Mouse (Mus musculus): ENCODE measurements at regions not wholly inside any gene's neighbourhood (a gene's known extent, or its start where the extent isn't known, plus 50 kb on each side); places are given as distances from the start of the nearest gene placed in this dataset.
A peak's percentile ranks its signal among the peaks of the same experiment; 100 is the strongest.

DNA sequence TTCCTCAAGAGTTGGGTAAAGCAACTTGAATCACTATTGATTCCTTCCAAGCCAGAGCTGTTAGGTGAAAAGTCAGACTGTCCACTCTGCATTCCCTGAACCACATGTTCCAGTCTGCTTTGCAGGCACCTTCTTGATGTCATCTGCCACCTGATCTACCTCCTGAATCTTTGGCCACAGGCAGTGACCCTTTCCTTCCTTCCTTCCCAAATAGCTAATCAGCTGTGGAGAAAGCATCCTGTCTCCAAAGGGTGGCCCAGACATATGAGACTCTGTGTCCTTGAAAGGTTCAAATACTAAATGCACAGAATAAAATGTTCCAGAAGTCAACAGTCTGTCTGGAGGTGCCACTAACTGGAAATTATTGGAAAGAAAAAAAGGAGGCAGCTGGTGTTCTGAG lies 107.6 kb upstream of the Pabpc6 start:
- Histone ChIP-seq H3K9me3 (ENCODE audit: control insufficient read depth, low read length) (no peaks in the 10 kb centered on the region), H3K4me2 (ENCODE audit: low read depth, low read length) (no peak overlapping the region), H3K4me1 (ENCODE audit: control insufficient read depth, insufficient read depth, low read length) (no peaks in the 10 kb centered on the region), H3K27ac (ENCODE audit: low read depth, low read length) (peak overlapping the region; percentile 58), H3K27me3 (ENCODE audit: control insufficient read depth, insufficient read depth, low read length) (no peaks in the 10 kb centered on the region), H3K9ac (replicated peaks; ENCODE audit: low read depth, low read length) (no peak overlapping the region), H3K4me3 (ENCODE audit: low read depth, low read length) (no peak overlapping the region), H3K36me3 (ENCODE audit: control insufficient read depth, insufficient read depth, low read length) (no peaks in the 10 kb centered on the region)
- no peak for ATAC-seq (ENCODE audit: low read depth)

DNA sequence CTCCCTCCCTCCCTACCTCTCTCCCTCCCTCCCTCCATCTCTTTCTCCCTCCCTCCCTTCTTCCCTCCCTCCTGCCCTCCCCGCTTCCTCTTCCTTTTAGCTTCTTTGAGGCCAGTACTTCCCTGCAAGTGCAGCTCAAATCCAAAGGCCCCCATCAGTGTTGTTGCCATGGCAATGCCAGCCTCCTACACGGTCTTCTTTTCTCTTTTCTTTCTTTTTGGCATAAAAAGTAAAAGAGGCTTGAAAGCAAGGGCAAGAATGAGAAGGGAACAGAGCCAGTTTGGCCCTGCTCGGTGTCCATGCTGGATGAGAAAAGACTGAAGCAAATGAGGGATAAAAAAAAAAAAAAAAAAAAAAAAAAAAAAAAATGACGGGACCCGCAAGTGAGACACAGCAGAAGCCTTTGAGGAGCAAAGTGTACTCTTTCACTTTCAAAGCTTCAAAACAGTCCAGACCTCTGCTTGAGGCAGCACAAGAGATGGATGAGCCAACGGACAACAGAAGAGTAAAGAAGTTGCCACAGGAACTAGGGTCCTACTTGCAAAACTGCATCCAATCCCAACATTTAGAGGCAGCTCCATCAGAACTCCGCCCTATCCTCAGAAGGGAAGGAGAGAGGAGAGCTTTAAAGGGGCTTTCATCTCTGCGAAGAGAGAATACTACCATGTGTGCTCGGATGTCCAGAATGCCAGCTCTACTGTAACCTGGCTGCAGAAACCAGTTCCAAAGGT lies 106.9 kb upstream of the Pabpc6 start:
- Histone ChIP-seq H3K9me3 (ENCODE audit: control insufficient read depth, low read length) (no peaks in the 10 kb centered on the region), H3K9ac (replicated peaks; ENCODE audit: low read depth, low read length) (no peak overlapping the region), H3K4me3 (ENCODE audit: low read depth, low read length) (no peak overlapping the region), H3K4me1 (ENCODE audit: control insufficient read depth, insufficient read depth, low read length) (no peaks in the 10 kb centered on the region), H3K4me2 (ENCODE audit: low read depth, low read length) (no peak overlapping the region), H3K36me3 (ENCODE audit: control insufficient read depth, insufficient read depth, low read length) (no peaks in the 10 kb centered on the region), H3K27me3 (ENCODE audit: control insufficient read depth, insufficient read depth, low read length) (no peaks in the 10 kb centered on the region), H3K27ac (ENCODE audit: low read depth, low read length) (peak overlapping the region; percentile 58)
- 26% methylated on average over 8 of the region's 9 CpGs for WGBS
- peak; percentile 81; the same call in 1 of the 2 replicates for ATAC-seq (ENCODE audit: low read depth)

DNA sequence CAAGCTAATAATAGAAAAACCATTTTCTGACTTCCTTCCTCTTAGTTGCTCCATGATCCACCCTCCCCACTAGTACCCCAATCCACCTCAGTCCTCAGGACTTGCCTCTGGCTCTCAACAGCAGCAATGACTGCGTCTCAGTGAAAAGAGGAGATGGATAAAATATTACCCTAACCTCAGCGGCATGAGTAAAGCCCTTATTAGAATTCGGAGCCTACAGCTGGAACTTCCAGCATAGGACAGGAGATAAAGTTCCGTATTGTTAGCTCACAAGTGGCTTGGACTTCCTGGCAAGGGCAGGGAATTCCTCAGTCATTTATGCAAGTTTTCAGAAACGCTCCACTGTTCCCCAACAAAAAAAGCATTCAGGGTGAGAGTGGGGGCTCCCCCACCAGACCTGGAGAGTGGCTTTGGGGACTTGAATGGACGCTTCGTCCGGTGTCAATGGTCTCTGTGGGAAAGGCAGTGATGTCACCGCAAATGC lies 106.2 kb upstream of the Pabpc6 start:
- Histone ChIP-seq H3K4me2 (ENCODE audit: low read depth, low read length) (no peak overlapping the region), H3K27me3 (ENCODE audit: control insufficient read depth, insufficient read depth, low read length) (no peaks in the 10 kb centered on the region), H3K9me3 (ENCODE audit: control insufficient read depth, low read length) (no peaks in the 10 kb centered on the region), H3K4me3 (ENCODE audit: low read depth, low read length) (no peak overlapping the region), H3K9ac (replicated peaks; ENCODE audit: low read depth, low read length) (no peak overlapping the region), H3K4me1 (ENCODE audit: control insufficient read depth, insufficient read depth, low read length) (no peaks in the 10 kb centered on the region), H3K36me3 (ENCODE audit: control insufficient read depth, insufficient read depth, low read length) (no peaks in the 10 kb centered on the region), H3K27ac (ENCODE audit: low read depth, low read length) (peak overlapping the region; percentile 67; the same call in 1 of the 2 replicates)
- peak; percentile 88 for ATAC-seq (ENCODE audit: low read depth)
- WGBS, result 13% methylated on average over 9 of the region's 9 CpGs

DNA sequence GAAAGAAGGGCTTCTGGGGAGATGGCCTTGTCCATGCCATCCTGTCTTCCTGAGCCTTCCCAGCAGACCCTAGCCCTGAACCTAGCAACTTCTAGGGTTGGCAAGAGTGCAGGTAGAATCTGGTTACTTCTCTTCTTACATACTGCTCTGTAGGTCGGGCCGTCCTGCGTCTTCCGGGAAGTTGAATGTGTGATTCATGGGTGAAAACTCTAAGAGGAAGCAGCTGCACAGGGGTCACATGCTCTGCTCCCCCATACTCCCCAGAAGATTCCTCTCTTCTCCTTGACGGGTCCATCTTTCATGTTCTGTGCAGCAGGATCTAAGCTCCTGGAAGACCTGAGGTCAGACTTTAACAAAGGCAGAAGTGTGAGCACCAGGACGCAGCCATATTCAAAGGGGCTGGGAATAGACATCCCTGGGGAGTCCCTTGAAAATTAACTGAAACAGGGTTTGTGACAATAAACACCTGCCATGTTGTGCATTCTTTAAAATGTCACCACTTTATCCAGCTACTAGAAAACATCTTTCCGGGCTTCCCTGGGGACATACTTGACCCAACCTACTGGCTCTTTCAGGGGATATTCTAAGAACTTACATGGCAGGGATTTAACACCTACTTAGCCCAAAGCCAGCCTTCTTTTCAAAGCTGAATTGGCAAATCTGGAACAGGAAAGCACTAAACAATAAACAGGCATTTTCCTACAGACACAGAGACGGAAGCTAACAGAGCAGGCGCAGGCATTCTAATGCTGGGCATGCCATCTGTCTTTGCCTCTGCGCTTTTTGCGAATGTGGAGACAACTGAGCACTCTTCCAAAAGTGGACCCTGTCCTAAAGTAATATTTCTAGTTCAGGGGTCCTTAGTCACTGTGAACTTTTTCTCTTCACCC lies 105.5 kb upstream of the Pabpc6 start:
- Histone ChIP-seq H3K4me3 (ENCODE audit: low read depth, low read length) (no peak overlapping the region), H3K4me2 (ENCODE audit: low read depth, low read length) (no peak overlapping the region), H3K9ac (replicated peaks; ENCODE audit: low read depth, low read length) (no peak overlapping the region), H3K36me3 (ENCODE audit: control insufficient read depth, insufficient read depth, low read length) (no peaks in the 10 kb centered on the region), H3K9me3 (ENCODE audit: control insufficient read depth, low read length) (no peaks in the 10 kb centered on the region), H3K27ac (ENCODE audit: low read depth, low read length) (peak overlapping the region; percentile 67), H3K27me3 (ENCODE audit: control insufficient read depth, insufficient read depth, low read length) (no peaks in the 10 kb centered on the region), H3K4me1 (ENCODE audit: control insufficient read depth, insufficient read depth, low read length) (no peaks in the 10 kb centered on the region)
- 35% methylated on average over 11 of the region's 11 CpGs for WGBS
- ATAC-seq (ENCODE audit: low read depth), result no peak; the same call in none of the 2 replicates

DNA sequence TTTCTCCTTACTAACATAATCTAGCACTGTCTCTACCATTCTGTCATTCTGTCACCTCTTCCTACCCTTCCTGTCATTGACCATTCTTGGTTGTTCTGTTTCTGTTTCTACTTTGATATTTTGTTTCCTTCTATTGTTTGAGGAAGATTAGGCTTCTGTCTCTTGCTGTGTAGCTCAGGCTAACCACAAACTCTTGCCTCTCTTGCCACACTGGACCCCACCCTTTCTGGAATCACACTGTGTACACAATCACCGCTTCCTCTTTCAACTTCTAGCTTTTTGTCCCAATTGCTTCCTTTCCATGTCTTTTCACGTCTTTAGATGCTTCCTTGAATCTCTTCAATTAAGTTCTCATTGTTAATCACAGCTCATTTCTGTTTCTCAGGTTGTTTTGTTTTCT lies 104.2 kb upstream of the Pabpc6 start:
- 81% methylated on average over 2 of the region's 2 CpGs for WGBS
- H3K27ac ChIP-seq (ENCODE audit: low read depth, low read length), result peak overlapping the region; percentile 67; the same call in 1 of the 2 replicates

DNA sequence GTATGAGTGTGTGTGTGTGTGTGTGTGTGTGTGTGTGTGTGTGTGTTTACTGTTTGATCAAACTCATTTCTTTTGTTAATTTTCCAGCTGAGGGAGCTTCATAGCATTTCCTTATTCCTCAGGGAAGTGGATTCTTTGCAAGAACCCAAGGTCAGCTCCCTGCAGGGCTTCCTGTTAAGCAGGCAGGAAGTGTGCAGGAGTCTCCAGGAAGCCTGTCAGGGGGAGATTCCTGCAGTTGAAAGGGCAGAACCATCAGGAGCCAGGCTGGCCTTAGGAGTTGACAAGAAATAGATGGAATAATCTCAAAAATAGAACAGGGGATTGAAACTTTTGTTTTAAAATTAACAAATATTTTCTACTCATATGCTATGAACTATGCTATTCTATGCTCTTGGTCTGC lies 98.8 kb upstream of the Pabpc6 start:
- Histone ChIP-seq H3K4me2 (ENCODE audit: low read depth, low read length) (no peak overlapping the region), H3K27me3 (ENCODE audit: control insufficient read depth, insufficient read depth, low read length) (no peaks in the 10 kb centered on the region), H3K4me3 (ENCODE audit: low read depth, low read length) (no peak overlapping the region), H3K36me3 (ENCODE audit: control insufficient read depth, insufficient read depth, low read length) (no peaks in the 10 kb centered on the region), H3K4me1 (ENCODE audit: control insufficient read depth, insufficient read depth, low read length) (peaks cover 16% of the 10 kb centered on the region; the same call in 1 of the 2 replicates), H3K27ac (ENCODE audit: low read depth, low read length) (no peak overlapping the region), H3K9ac (replicated peaks; ENCODE audit: low read depth, low read length) (no peak overlapping the region), H3K9me3 (ENCODE audit: control insufficient read depth, low read length) (no peaks in the 10 kb centered on the region)
- ATAC-seq (ENCODE audit: low read depth), result no peak

More for the DNA sequence above, 104.2 kb upstream of the Pabpc6 start:
- Histone ChIP-seq H3K4me1 (ENCODE audit: control insufficient read depth, insufficient read depth, low read length) (no peaks in the 10 kb centered on the region), H3K4me2 (ENCODE audit: low read depth, low read length) (no peak overlapping the region), H3K27me3 (ENCODE audit: control insufficient read depth, insufficient read depth, low read length) (no peaks in the 10 kb centered on the region), H3K9me3 (ENCODE audit: control insufficient read depth, low read length) (no peaks in the 10 kb centered on the region), H3K9ac (replicated peaks; ENCODE audit: low read depth, low read length) (no peak overlapping the region), H3K4me3 (ENCODE audit: low read depth, low read length) (no peak overlapping the region), H3K36me3 (ENCODE audit: control insufficient read depth, insufficient read depth, low read length) (no peaks in the 10 kb centered on the region)
- ATAC-seq (ENCODE audit: low read depth), result no peak

DNA sequence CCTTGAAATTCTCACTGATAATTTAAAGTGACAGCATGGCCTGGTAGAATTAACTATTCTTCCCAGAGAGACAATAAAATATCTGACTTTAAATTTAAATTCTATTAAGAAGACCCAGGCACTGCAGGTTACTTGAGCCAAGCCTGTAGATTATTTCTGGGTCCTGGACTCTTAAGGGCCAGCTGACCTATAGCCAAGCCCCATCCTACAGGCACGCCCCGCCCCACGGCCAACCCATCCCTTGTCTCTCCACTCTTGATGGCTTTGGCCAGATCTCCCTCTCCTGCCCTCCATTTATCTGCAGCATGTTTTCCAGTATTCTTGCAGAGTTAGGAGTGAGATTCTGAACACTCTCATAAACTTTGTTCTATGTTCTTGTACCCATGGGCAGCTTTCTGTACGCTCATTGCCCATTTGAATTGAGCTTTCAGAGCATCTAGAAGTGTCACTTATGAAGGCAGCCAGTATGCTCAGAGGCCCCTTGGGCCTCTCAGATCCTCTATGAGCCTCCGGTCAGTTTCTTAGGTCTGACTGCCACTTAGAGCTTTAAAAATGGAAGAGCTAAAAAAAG lies 96.2 kb upstream of the Pabpc6 start:
- Histone ChIP-seq H3K4me1 (ENCODE audit: control insufficient read depth, insufficient read depth, low read length) (peaks cover 23% of the 10 kb centered on the region; the same call in 1 of the 2 replicates), H3K9ac (replicated peaks; ENCODE audit: low read depth, low read length) (no peak overlapping the region), H3K27me3 (ENCODE audit: control insufficient read depth, insufficient read depth, low read length) (no peaks in the 10 kb centered on the region), H3K36me3 (ENCODE audit: control insufficient read depth, insufficient read depth, low read length) (no peaks in the 10 kb centered on the region), H3K4me3 (ENCODE audit: low read depth, low read length) (no peak overlapping the region), H3K27ac (ENCODE audit: low read depth, low read length) (peak overlapping the region; percentile 44; the same call in 1 of the 2 replicates), H3K9me3 (ENCODE audit: control insufficient read depth, low read length) (no peaks in the 10 kb centered on the region), H3K4me2 (ENCODE audit: low read depth, low read length) (no peak overlapping the region)
- 33% methylated on average over 5 of the region's 5 CpGs for WGBS
- ATAC-seq (ENCODE audit: low read depth), result no peak; the same call in 1 of the 2 replicates

DNA sequence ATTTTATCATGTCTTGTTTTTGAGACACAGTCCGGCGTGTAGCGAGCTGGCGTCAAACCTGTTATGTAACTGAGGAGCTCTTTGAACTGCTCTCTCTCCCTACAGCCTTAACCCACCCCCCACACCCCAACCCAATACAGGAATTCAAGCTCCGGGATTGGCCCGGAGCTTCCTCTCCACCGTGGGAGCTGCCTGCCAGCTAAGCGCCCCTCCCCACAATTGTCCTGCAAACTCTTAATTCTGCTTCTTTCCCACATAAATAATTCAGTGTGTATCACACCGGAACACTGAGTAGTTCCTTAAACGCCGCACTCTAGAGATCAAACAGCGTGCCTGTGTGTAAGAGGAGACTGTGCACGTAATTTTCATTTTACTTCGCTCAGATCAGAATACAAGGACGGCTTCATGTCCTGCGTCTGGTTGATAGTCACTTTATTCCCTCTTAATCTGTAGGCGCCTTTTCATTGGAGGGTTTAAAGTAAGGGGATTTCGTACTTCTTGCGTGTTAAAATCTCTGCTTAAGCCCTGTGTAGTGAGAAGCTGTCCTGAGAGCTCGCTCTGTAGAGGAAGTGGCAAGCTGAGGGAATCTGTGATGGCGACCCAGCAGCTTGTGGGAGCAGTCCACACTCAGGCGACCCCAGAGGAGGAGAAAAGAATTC lies 95.3 kb upstream of the Pabpc6 start:
- WGBS, result under 1% methylated on average over 22 of the region's 22 CpGs
- Histone ChIP-seq H3K9me3 (ENCODE audit: control insufficient read depth, low read length) (no peaks in the 10 kb centered on the region), H3K4me3 (ENCODE audit: low read depth, low read length) (peak overlapping the region; percentile 25), H3K36me3 (ENCODE audit: control insufficient read depth, insufficient read depth, low read length) (no peaks in the 10 kb centered on the region), H3K4me2 (ENCODE audit: low read depth, low read length) (peak overlapping the region; percentile 58), H3K4me1 (ENCODE audit: control insufficient read depth, insufficient read depth, low read length) (peaks cover 27% of the 10 kb centered on the region; the same call in 1 of the 2 replicates), H3K27me3 (ENCODE audit: control insufficient read depth, insufficient read depth, low read length) (no peaks in the 10 kb centered on the region), H3K9ac (replicated peaks; ENCODE audit: low read depth, low read length) (peak overlapping the region; percentile 13), H3K27ac (ENCODE audit: low read depth, low read length) (peak overlapping the region; percentile 78)
- peak; percentile 89 for ATAC-seq (ENCODE audit: low read depth)
